Mouse (Mus musculus): ENCODE data around the gene Zcchc8. TPM values are rescaled to one million over a fixed set of nuclear protein-coding genes. Genes with fewer than 3 reads are reported as not detected.

Zcchc8 gene
- total and polyA plus RNA-seq, 3 experiments, result 18.4 to 57.4 TPM; not detected in 1

DNA sequence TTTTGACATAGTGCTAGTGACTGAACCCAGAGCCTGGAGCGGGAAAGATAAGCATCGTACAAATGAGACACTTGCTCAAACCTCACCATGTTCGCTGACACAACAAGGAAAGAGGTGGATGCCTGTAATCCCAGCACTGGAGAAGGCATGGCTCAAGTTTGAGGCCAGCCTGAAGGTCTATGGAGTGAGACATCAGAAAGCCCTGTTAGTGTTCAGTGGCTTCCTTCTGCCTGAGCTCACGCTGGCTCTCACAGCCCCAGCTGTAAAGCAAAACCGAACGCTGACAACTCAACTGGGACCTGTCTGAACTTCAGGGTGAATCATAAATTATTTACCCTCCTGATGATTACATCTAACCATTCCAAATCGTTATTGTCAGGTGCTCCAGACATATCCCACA is 54.9 kb downstream of the Zcchc8 start:
- no peak overlapping the region for H3K27ac ChIP-seq (ENCODE audit: control insufficient read depth, low read depth, low read length)
- H3K27me3 ChIP-seq (ENCODE audit: control insufficient read depth in 1 of 2, insufficient read depth in 2 of 2, low read length in 2 of 2), result no peaks in the 10 kb centered on the region
- H3K9ac ChIP-seq (ENCODE audit: control insufficient read depth, low read depth, low read length, poor library complexity, severe bottlenecking), result no peak overlapping the region
- H3K36me3 ChIP-seq (ENCODE audit: control insufficient read depth in 1 of 2, insufficient read depth in 2 of 2, low read length in 2 of 2), result peaks cover 0 to 5% of the 10 kb centered on the region in 2 experiments; a peak in 2 of 4 replicates
- TF ChIP-seq ETS1 (IDR thresholded peaks at IDR 0.05; ENCODE audit: low read depth, low read length) (no peak), GATA1 (IDR thresholded peaks at IDR 0.05; ENCODE audit: low read depth, low read length) (no peak), ELF1 (IDR thresholded peaks at IDR 0.05; ENCODE audit: low read depth, low read length) (no peak), KAT2A (conservative IDR thresholded peaks at IDR 0.05; ENCODE audit: low read depth, low read length) (no peak), ZKSCAN1 (IDR thresholded peaks at IDR 0.05; ENCODE audit: low read depth, low read length) (no peak), MYB (IDR thresholded peaks at IDR 0.05; ENCODE audit: low read depth, low read length) (no peak), JUND (IDR thresholded peaks at IDR 0.05; ENCODE audit: low read depth, low read length) (no peak), TCF12 (IDR thresholded peaks at IDR 0.05; ENCODE audit: low read depth, low read length) (no peak), EP300 (IDR thresholded peaks at IDR 0.05; ENCODE audit: low read depth in 1 of 2, low read length in 2 of 2) (no peak), TAL1 (IDR thresholded peaks at IDR 0.05; ENCODE audit: low read length) (no peak), NELFE (IDR thresholded peaks at IDR 0.05; ENCODE audit: low read depth, low read length) (no peak), ZNF384 (IDR thresholded peaks at IDR 0.05; ENCODE audit: low read depth, low read length) (no peak), BHLHE40 (IDR thresholded peaks at IDR 0.05; ENCODE audit: borderline replicate concordance, low read depth, low read length) (no peak), USF1 (IDR thresholded peaks at IDR 0.05; ENCODE audit: low read depth, low read length) (no peak), RAD21 (IDR thresholded peaks at IDR 0.05; ENCODE audit: low read depth, low read length) (no peak), CTCF (IDR thresholded peaks at IDR 0.05 in 2 of 3, conservative IDR thresholded peaks at IDR 0.05 in 1 of 3; ENCODE audit: control insufficient read depth in 1 of 3, insufficient read depth in 1 of 3, low read depth in 2 of 3, low read length in 3 of 3, poor library complexity in 1 of 3, severe bottlenecking in 1 of 3) (no peak), HCFC1 (IDR thresholded peaks at IDR 0.05; ENCODE audit: low read depth, low read length) (no peak), NRF1 (IDR thresholded peaks at IDR 0.05; ENCODE audit: insufficient read depth, low read depth, low read length, poor library complexity, severe bottlenecking) (no peak)
- DNase-seq (ENCODE audit: low read depth, low spot score), result no peak
- no peaks in the 10 kb centered on the region for H3K79me2 ChIP-seq (ENCODE audit: control insufficient read depth, insufficient read depth, low read length, poor library complexity)
- H3K4me3 ChIP-seq (ENCODE audit: control insufficient read depth in 1 of 2, insufficient read depth in 1 of 2, low read depth in 2 of 2, low read length in 2 of 2), result no peak overlapping the region
- peaks cover 2 to 4% of the 10 kb centered on the region in 2 experiments; a peak in 3 of 4 replicates for H3K4me1 ChIP-seq (ENCODE audit: control insufficient read depth in 1 of 2, insufficient read depth in 2 of 2, low read length in 2 of 2)
- no peaks in the 10 kb centered on the region for H3K9me3 ChIP-seq (replicated peaks; ENCODE audit: insufficient read depth, low read length)

DNA sequence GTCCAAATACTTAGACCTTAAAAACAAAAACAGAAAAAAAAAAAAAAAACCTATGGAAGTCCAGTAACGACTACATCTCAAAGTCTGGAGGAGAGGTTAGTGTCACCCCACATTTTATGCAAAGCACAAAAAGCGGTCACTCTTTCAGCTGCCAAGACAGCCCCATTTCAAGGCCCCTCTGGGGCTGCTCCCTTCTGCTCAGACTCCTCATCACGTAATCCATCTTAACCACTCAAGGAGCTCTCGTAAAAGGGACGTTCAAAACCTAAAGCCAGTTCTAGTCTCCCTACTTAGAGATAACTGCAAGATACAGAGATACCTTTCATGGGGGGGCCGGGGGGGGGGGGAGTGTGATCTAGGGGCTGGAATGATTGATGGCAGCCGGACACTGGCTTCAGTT is 56.6 kb downstream of the Zcchc8 start:
- Histone ChIP-seq H3K27ac (ENCODE audit: control insufficient read depth, low read depth, low read length) (no peak overlapping the region), H3K4me1 (ENCODE audit: control insufficient read depth in 1 of 2, insufficient read depth in 2 of 2, low read length in 2 of 2) (peaks cover 2% of the 10 kb centered on the region in 2 experiments; a peak in 3 of 4 replicates), H3K79me2 (ENCODE audit: control insufficient read depth, insufficient read depth, low read length, poor library complexity) (no peaks in the 10 kb centered on the region), H3K9ac (ENCODE audit: control insufficient read depth, low read depth, low read length, poor library complexity, severe bottlenecking) (no peak overlapping the region), H3K27me3 (ENCODE audit: control insufficient read depth in 1 of 2, insufficient read depth in 2 of 2, low read length in 2 of 2) (no peaks in the 10 kb centered on the region), H3K9me3 (replicated peaks; ENCODE audit: insufficient read depth, low read length) (no peaks in the 10 kb centered on the region), H3K36me3 (ENCODE audit: control insufficient read depth in 1 of 2, insufficient read depth in 2 of 2, low read length in 2 of 2) (no peaks in the 10 kb centered on the region; a peak in 1 of 4 replicates), H3K4me3 (ENCODE audit: control insufficient read depth in 1 of 2, insufficient read depth in 1 of 2, low read depth in 2 of 2, low read length in 2 of 2) (no peak overlapping the region)
- DNase-seq (ENCODE audit: low read depth, low spot score), result no peak
- TF ChIP-seq POLR2A (IDR thresholded peaks at IDR 0.05; ENCODE audit: control insufficient read depth in 1 of 2, insufficient read depth in 1 of 2, low read depth in 1 of 2, low read length in 2 of 2, poor library complexity in 1 of 2), result no peak

Measured in MEL (cell line).